22 mouse cellular contexts compared by ENCODE assay signal in the genomic region with DNA sequence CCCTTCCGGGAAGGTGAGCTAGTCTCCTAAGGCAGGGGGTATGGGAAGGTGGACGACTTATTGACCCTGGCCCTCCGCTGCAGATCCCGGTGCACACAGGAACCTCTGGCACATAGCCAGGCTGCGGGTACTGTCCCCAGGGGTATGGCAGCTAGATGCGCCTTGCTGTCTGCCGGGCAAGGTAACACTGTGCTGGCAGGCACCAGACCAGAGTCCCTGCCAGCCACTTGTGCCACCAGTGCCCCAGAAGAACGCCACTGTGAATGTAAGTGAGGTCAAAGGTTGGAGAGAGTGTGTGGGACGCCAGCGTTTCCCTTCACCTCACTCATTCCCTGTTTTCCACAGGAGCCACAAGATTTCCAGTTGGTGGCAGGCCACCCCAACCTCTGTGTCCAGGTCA. TPM values are rescaled to one million over a fixed set of nuclear protein-coding genes. Genes with fewer than 3 reads are reported as not detected.
"Had no signal": no experiment of that assay in that cellular context is flagged by ENCODE, and none has a peak within 500 bp of the region (broad histone marks: within the 10 kb centered on the region; RNA-seq: fewer than 3 reads in every experiment).

No protein-coding gene starts in this region.

- H3K27ac ChIP-seq: left cerebral cortex, adult 2 months; liver, embryonic 12.5 days; liver, embryonic 15.5 days; lung, embryonic 15.5 days; midbrain, embryonic 10.5 days; midbrain, embryonic 13.5 days; neural tube, embryonic 13.5 days; stomach, embryonic 15.5 days had no signal

- H3K4me3 ChIP-seq: left cerebral cortex, adult 2 months; liver, embryonic 12.5 days; liver, embryonic 15.5 days; lung, embryonic 15.5 days; megakaryocyte, embryonic 14.5 days; midbrain, embryonic 10.5 days; midbrain, embryonic 13.5 days; myocyte; neural tube, embryonic 13.5 days; stomach, embryonic 15.5 days had no signal

- H3K4me2 ChIP-seq: liver, embryonic 12.5 days; liver, embryonic 15.5 days; lung, embryonic 15.5 days; midbrain, embryonic 13.5 days; neural tube, embryonic 13.5 days; stomach, embryonic 15.5 days had no signal

- ATAC-seq: liver, embryonic 12.5 days; midbrain, embryonic 13.5 days; midbrain, embryonic 16.5 days had no signal

- H3K9me3 ChIP-seq: liver, embryonic 12.5 days; liver, embryonic 15.5 days; lung, embryonic 15.5 days; megakaryocyte, embryonic 14.5 days; midbrain, embryonic 10.5 days; midbrain, embryonic 13.5 days; neural tube, embryonic 13.5 days; stomach, embryonic 15.5 days had no signal

- DNase-seq: kidney, adult 9 months; layer of hippocampus, postnatal 36 days; lung, adult 18-20 months; lung, postnatal 10 days; lung, postnatal 36 days; retina, postnatal 1 day; right cerebral cortex, postnatal 25 days; spleen, adult 18-20 months; thymus, postnatal 25 days had no signal

- H3K36me3 ChIP-seq: liver, embryonic 12.5 days; liver, embryonic 15.5 days; lung, embryonic 15.5 days; midbrain, embryonic 10.5 days; midbrain, embryonic 13.5 days; neural tube, embryonic 13.5 days; stomach, embryonic 15.5 days had no signal

- H3K9ac ChIP-seq: liver, embryonic 12.5 days; liver, embryonic 15.5 days; lung, embryonic 15.5 days; midbrain, embryonic 13.5 days; neural tube, embryonic 13.5 days; stomach, embryonic 15.5 days had no signal

RNA-seq across cellular contexts. Expression of gene Il17rc, which starts 7.7 kb away (rescaled TPM):
- total RNA-seq: monocyte, adult 5-6 weeks; neutrophil, adult 5-6 weeks had no signal

RNA-seq across cellular contexts. Expression of gene Il17re, which starts 20.6 kb away (rescaled TPM):
- total RNA-seq: monocyte, adult 5-6 weeks had no signal
- polyA plus RNA-seq: myocyte had no signal

RNA-seq across cellular contexts. Expression of gene Prrt3, which starts 22.8 kb away (rescaled TPM):
- total RNA-seq: monocyte, adult 5-6 weeks; neutrophil, adult 5-6 weeks had no signal
